Mouse (Mus musculus) CH12.LX (cell line): Measurements from ENCODE around the gene Plekhm3.

Experiments used
- CHD1 ChIP-seq: IDR thresholded peaks from 2 replicates; pipeline ENCODE4 v1.6.1; 2012; ENCODE audit warnings: low read depth, low read length, improper control_type of control experiment, inconsistent platforms
- CTCF ChIP-seq, 2 experiments: IDR thresholded peaks in 1 of 2; conservative IDR thresholded peaks in 1 of 2; 2 replicates each; pipeline ENCODE4 v1.5.1; 2011 to 2012; ENCODE audit warnings: low read depth in 2 of 2, low read length in 2 of 2, improper control_type of control experiment in 1 of 2, inconsistent platforms in 1 of 2, mild to moderate bottlenecking in 1 of 2, moderate library complexity in 1 of 2
- E2F4 ChIP-seq: IDR thresholded peaks from 2 replicates; pipeline ENCODE4 v1.6.1; 2011; ENCODE audit warnings: low read depth, low read length, improper control_type of control experiment; ENCODE audit not compliant: insufficient replicate concordance
- HCFC1 ChIP-seq: IDR thresholded peaks from 2 replicates; pipeline ENCODE4 v1.6.1; 2012; ENCODE audit warnings: low read depth, mild to moderate bottlenecking, inconsistent platforms, low read length, improper control_type of control experiment
- KAT2A ChIP-seq: IDR thresholded peaks from 2 replicates; pipeline ENCODE4 v1.6.1; 2012; ENCODE audit warnings: low read length, improper control_type of control experiment, inconsistent platforms; ENCODE audit not compliant: insufficient replicate concordance
- MAZ ChIP-seq: IDR thresholded peaks from 2 replicates; pipeline ENCODE4 v1.6.1; 2012; ENCODE audit warnings: low read depth, mild to moderate bottlenecking, inconsistent platforms, low read length, improper control_type of control experiment, moderate library complexity
- MYC ChIP-seq: IDR thresholded peaks from 2 replicates; pipeline ENCODE4 v1.6.1; 2011; ENCODE audit warnings: low read depth, mild to moderate bottlenecking, improper control_type of control experiment, low read length
- NRF1 ChIP-seq: IDR thresholded peaks from 2 replicates; pipeline ENCODE4 v1.6.1; 2014; ENCODE audit warnings: low read depth, mild to moderate bottlenecking, inconsistent platforms, low read length, improper control_type of control experiment, moderate library complexity
- POLR2A ChIP-seq: IDR thresholded peaks from 2 replicates; pipeline ENCODE4 v1.6.1; 2011; ENCODE audit warnings: low read depth, mild to moderate bottlenecking, improper control_type of control experiment, low read length
- POLR2AphosphoS2 ChIP-seq: IDR thresholded peaks from 2 replicates; pipeline ENCODE4 v1.6.1; 2011; ENCODE audit warnings: low read depth, low read length, improper control_type of control experiment
- SMC3 ChIP-seq: IDR thresholded peaks from 2 replicates; pipeline ENCODE4 v1.6.1; 2011; ENCODE audit warnings: low read depth, low read length, improper control_type of control experiment
- USF1 ChIP-seq: IDR thresholded peaks from 2 replicates; pipeline ENCODE4 v1.6.1; 2014; ENCODE audit warnings: low read depth, mild to moderate bottlenecking, inconsistent platforms, low read length, improper control_type of control experiment
- USF2 ChIP-seq: conservative IDR thresholded peaks from 2 replicates; pipeline ENCODE4 v1.6.1; 2011; ENCODE audit warnings: low read depth, low read length, improper control_type of control experiment
- ZKSCAN1 ChIP-seq: IDR thresholded peaks from 2 replicates; pipeline ENCODE4 v1.6.1; 2012; ENCODE audit warnings: low read depth, inconsistent platforms, low read length, improper control_type of control experiment, borderline replicate concordance

- TF ChIP-seq MAZ, result no peak
- no peak for TF ChIP-seq HCFC1
- TF ChIP-seq CHD1, result no peak
- no peak for TF ChIP-seq CTCF (conservative IDR thresholded peaks at IDR 0.05 in 1 of 2, IDR thresholded peaks at IDR 0.05 in 1 of 2; ENCODE audit: low read depth in 2 of 2, low read length in 2 of 2)
- no peak for TF ChIP-seq SMC3
- no peak for TF ChIP-seq KAT2A
- no peak for TF ChIP-seq USF1
- no peak for TF ChIP-seq NRF1
- TF ChIP-seq POLR2AphosphoS2, result no peak
- TF ChIP-seq MYC, result no peak
- no peak for TF ChIP-seq POLR2A
- no peak for TF ChIP-seq USF2
- no peak for TF ChIP-seq E2F4
- no peak for TF ChIP-seq ZKSCAN1
These were observed 199.4 kb downstream of the Plekhm3 start for GRCm38 (mm10) chr1:64757254-64757653.
